Mouse (Mus musculus): ENCODE data around the gene Ech1.

DNA sequence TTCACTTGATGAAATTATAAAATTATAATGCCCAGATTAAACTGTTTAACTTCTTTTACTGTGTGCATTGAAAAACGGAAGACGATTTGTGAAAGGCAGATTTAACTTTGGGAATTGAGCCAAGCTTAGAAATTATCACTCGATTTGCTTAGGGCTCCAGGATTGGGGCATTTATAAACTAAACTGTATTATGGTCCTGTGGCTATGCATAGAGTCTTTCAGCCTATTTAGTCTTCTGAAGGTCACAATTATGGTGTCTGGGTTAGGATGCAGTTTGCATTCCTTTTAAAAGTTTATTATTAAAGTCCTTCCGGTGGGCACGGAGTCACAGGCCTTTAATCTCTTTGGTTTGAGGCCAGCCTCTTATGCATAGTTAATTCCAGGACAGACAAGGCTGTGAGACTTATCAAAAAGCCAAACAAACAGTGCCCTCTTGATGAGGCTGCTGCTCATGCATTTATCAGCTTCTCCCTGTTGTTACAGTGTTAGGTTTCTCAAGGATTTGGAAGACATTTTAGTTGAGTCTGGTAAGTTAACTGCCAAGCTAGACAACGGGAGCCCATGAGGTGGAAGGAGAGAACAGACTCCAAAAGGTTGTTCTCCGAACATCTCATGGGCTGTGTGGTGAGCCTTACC, 13.3 kb upstream of the Ech1 start:
- TF ChIP-seq CTCF (IDR thresholded peaks at IDR 0.05 in 2 of 3, conservative IDR thresholded peaks at IDR 0.05 in 1 of 3; ENCODE audit: control insufficient read depth in 1 of 3, insufficient read depth in 1 of 3, low read depth in 2 of 3, low read length in 3 of 3, poor library complexity in 1 of 3, severe bottlenecking in 1 of 3) (no peak), TCF12 (IDR thresholded peaks at IDR 0.05; ENCODE audit: low read depth, low read length) (no peak), E2F4 (IDR thresholded peaks at IDR 0.05; ENCODE audit: borderline replicate concordance, low read depth, low read length) (no peak), BHLHE40 (IDR thresholded peaks at IDR 0.05; ENCODE audit: borderline replicate concordance, low read depth, low read length) (no peak), ETS1 (IDR thresholded peaks at IDR 0.05; ENCODE audit: low read depth, low read length) (no peak), NELFE (IDR thresholded peaks at IDR 0.05; ENCODE audit: low read depth, low read length) (no peak)
